Mouse (Mus musculus) cerebellum, adult 2 months (tissue): ENCODE data around the gene Rce1. TPM values are rescaled to one million over a fixed set of nuclear protein-coding genes. Genes with fewer than 3 reads are reported as not detected.

Experiments
- DNase-seq, 2 experiments: peaks; one replicate each; pipeline ENCODE4 v3.0.0; 2021
- H3K27ac ChIP-seq: fragments of 200-500 bp; 2 replicates; pipeline ENCODE4 v1.5.1; 2012; ENCODE audit warnings: low read length, control low read depth, inconsistent platforms; ENCODE audit not compliant: insufficient read depth
- H3K27me3 ChIP-seq: fragments of 200-500 bp; 2 replicates; pipeline ENCODE4 v1.6.1; 2012; ENCODE audit warnings: inconsistent platforms, mild to moderate bottlenecking, low read length, moderate library complexity; ENCODE audit not compliant: control insufficient read depth, insufficient read depth
- H3K4me1 ChIP-seq: fragments of 200-500 bp; 2 replicates; pipeline ENCODE4 v1.6.1; 2011; ENCODE audit warnings: low read length; ENCODE audit not compliant: control insufficient read depth, insufficient read depth
- H3K4me3 ChIP-seq: fragments of 200-500 bp; replicated peaks from 2 replicates; pipeline ENCODE3; 2011; ENCODE audit warnings: mild to moderate bottlenecking, low read depth, low read length, control low read depth; ENCODE audit not compliant: insufficient read depth
- CTCF ChIP-seq: fragments of 200-500 bp; IDR thresholded peaks from 2 replicates; pipeline ENCODE4 v1.5.1; 2011; ENCODE audit warnings: low read depth, mild to moderate bottlenecking, control low read depth, low read length, moderate library complexity, borderline replicate concordance; ENCODE audit not compliant: insufficient read depth
- POLR2A ChIP-seq: fragments of 200-500 bp; IDR thresholded peaks from 2 replicates; pipeline ENCODE4 v1.6.1; 2011; ENCODE audit warnings: low read length, control low read depth, borderline replicate concordance; ENCODE audit not compliant: insufficient read depth
- WGBS: fragments of 180-500 bp; shearing (Covaris S2); methylation state at CpG from one replicate; pipeline ENCODE4 v1.1.7; 2018; 5-methylcytosine and 5-hydroxymethylcytosine counted together
- polyA plus RNA-seq: library from polyadenylated mRNA; depleted of rRNA; stranded (reverse); fragments of >200 nt; gene quantifications from 2 replicates; pipeline ENCODE4 v1.2.3, GENCODE M21; 2012; rRNA removed

The Rce1 gene
- polyA plus RNA-seq, result 58.7 and 60.9 TPM in 2 replicates

- DNase-seq, result peak; percentile 90 to 93
- H3K4me1 ChIP-seq, result no peaks in the 10 kb centered on the region; the same call in 1 of the 2 replicates
- WGBS, result under 1% methylated on average over 64 of the region's 64 CpGs
- H3K27ac ChIP-seq, result peak within 1 kb of the TSS; percentile 78
- H3K27me3 ChIP-seq, result no peaks in the 10 kb centered on the region
- H3K4me3 ChIP-seq, result peak within 1 kb of the TSS; percentile 76
- TF ChIP-seq POLR2A (peak; percentile 90), CTCF (no peak)
Observed at GRCm38 (mm10) chr19:4625179-4625828, at the start of gene Rce1. Gene Rce1, minus strand, starts transcription at chr19:4625641.

GRCm38 (mm10) chr19:4672401-4672800, 47.0 kb upstream of the Rce1 start:
- H3K27me3 ChIP-seq, result no peaks in the 10 kb centered on the region
- no peaks in the 10 kb centered on the region for H3K4me1 ChIP-seq
- WGBS, result 77% methylated on average over 6 of the region's 6 CpGs
- no peak overlapping the region for H3K27ac ChIP-seq
- TF ChIP-seq POLR2A, result no peak
- TF ChIP-seq CTCF, result no peak
- no peak overlapping the region for H3K4me3 ChIP-seq
- DNase-seq, result no peak

GRCm38 (mm10) chr19:4670776-4671175, 45.3 kb upstream of the Rce1 start:
- H3K4me3 ChIP-seq, result no peak overlapping the region
- 92% methylated on average over 4 of the region's 4 CpGs for WGBS
- H3K4me1 ChIP-seq, result no peaks in the 10 kb centered on the region
- no peak for TF ChIP-seq POLR2A
- no peak for TF ChIP-seq CTCF
- no peak overlapping the region for H3K27ac ChIP-seq
- H3K27me3 ChIP-seq, result no peaks in the 10 kb centered on the region
- DNase-seq, result no peak

- DNase-seq, result no peak
- no peaks in the 10 kb centered on the region for H3K27me3 ChIP-seq
- H3K4me3 ChIP-seq, result no peak overlapping the region
- H3K4me1 ChIP-seq, result no peaks in the 10 kb centered on the region
- no peak for TF ChIP-seq POLR2A
- TF ChIP-seq CTCF, result no peak
- no peak overlapping the region for H3K27ac ChIP-seq
Observed at GRCm38 (mm10) chr19:4666815-4667214, 41.4 kb upstream of the Rce1 start.

- 16% methylated on average over 5 of the region's 5 CpGs for WGBS
- peak; percentile 36 to 58 for DNase-seq
- H3K27ac ChIP-seq, result no peak overlapping the region
- H3K27me3 ChIP-seq, result no peaks in the 10 kb centered on the region
- peaks cover 3% of the 10 kb centered on the region; the same call in 1 of the 2 replicates for H3K4me1 ChIP-seq
- no peak overlapping the region for H3K4me3 ChIP-seq
- TF ChIP-seq CTCF (no peak), POLR2A (no peak)
Observed at GRCm38 (mm10) chr19:4658156-4658555, 32.7 kb upstream of the Rce1 start.

- no peak for DNase-seq
- Histone ChIP-seq H3K4me1 (0 out of 2 replicates have a peak, but pooled peaks cover 3% of the 10 kb centered on the region), H3K27ac (no peak overlapping the region), H3K4me3 (no peak overlapping the region), H3K27me3 (no peaks in the 10 kb centered on the region)
- TF ChIP-seq CTCF (no peak), POLR2A (no peak)
- 69% methylated on average over 11 of the region's 11 CpGs for WGBS
Observed at GRCm38 (mm10) chr19:4646917-4647492, 21.6 kb upstream of the Rce1 start.

GRCm38 (mm10) chr19:4644271-4644670, 18.8 kb upstream of the Rce1 start:
- Histone ChIP-seq H3K4me1 (0 out of 2 replicates have a peak, but pooled peaks cover 3% of the 10 kb centered on the region), H3K27ac (no peak overlapping the region), H3K27me3 (no peaks in the 10 kb centered on the region), H3K4me3 (no peak overlapping the region)
- TF ChIP-seq POLR2A (no peak), CTCF (peak; percentile 75)
- DNase-seq, result peak; percentile 73 to 74
- WGBS, result 38% methylated on average over 10 of the region's 10 CpGs

GRCm38 (mm10) chr19:4635986-4636385, 10.5 kb upstream of the Rce1 start:
- Histone ChIP-seq H3K27me3 (no peaks in the 10 kb centered on the region), H3K27ac (no peak overlapping the region), H3K4me1 (no peaks in the 10 kb centered on the region), H3K4me3 (no peak overlapping the region)
- TF ChIP-seq CTCF, result no peak
- TF ChIP-seq POLR2A, result no peak
- 53% methylated on average over 4 of the region's 4 CpGs for WGBS
- no peak for DNase-seq
